ENCODE assay signal across 10 mouse cellular contexts in the genomic region with DNA sequence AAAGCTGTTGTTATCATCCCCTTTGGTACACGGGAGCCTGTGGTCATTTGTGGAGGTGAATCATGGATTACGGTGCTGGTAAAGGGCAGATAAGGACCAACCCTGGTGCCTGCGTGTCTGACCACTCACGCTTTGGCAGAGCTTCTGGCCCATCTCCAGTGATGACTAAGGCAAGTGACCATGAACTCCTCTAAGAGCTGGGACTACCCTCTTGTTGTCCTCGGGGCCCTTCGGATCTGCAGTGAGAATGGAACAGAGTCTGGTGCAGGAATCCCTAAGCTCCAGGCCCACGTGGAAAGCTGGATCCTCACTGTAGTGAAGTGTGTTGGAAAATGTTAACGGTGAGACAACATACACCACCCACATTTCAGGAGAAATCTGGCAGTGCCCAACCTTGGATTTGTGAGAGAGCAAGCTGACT. TPM values are rescaled to one million over a fixed set of nuclear protein-coding genes. Genes with fewer than 3 reads are reported as not detected.
A peak's percentile ranks its signal among the peaks of the same experiment; 100 is the strongest.
DNase-seq lines count a peak whose midpoint lies in the region; ATAC-seq and TF ChIP-seq lines count a peak whose summit lies in the region.
"Had no signal": no experiment of that assay in that cellular context is flagged by ENCODE, and none has a peak within 500 bp of the region (broad histone marks: within the 10 kb centered on the region; RNA-seq: fewer than 3 reads in every experiment).

No protein-coding gene starts in this region.

- H3K9me3 ChIP-seq in liver, embryonic 11.5 days (ENCODE audit: control insufficient read depth, low read length): no peaks in the 10 kb centered on the region
- H3K9me3 ChIP-seq in forebrain, embryonic 14.5 days (replicated peaks; ENCODE audit: control insufficient read depth, low read length): no peaks in the 10 kb centered on the region
- H3K9me3 ChIP-seq: limb, embryonic 15.5 days had no signal

- no peaks in the 10 kb centered on the region for H3K79me2 ChIP-seq in liver, adult 2 months (ENCODE audit: control insufficient read depth, insufficient read depth, low read length)

- H3K9ac ChIP-seq in liver, adult 2 months (ENCODE audit: low read depth, low read length): peak overlapping the region; percentile 32
- no peak overlapping the region for H3K9ac ChIP-seq in liver, embryonic 11.5 days (ENCODE audit: low read depth, low read length)
- H3K9ac ChIP-seq in forebrain, embryonic 14.5 days (ENCODE audit: low read length): no peak overlapping the region
- H3K9ac ChIP-seq: limb, embryonic 15.5 days had no signal

- no peak for TF ChIP-seq CTCF in liver, adult 2 months (IDR thresholded peaks at IDR 0.05; ENCODE audit: low read depth, low read length)

- H3K4me3 ChIP-seq in liver, adult 2 months (ENCODE audit: insufficient read depth, low read depth, low read length): no peak overlapping the region
- H3K4me3 ChIP-seq in liver, embryonic 11.5 days (ENCODE audit: low read depth, low read length): no peak overlapping the region
- H3K4me3 ChIP-seq in forebrain, embryonic 14.5 days (ENCODE audit: low read depth, low read length): no peak overlapping the region
- H3K4me3 ChIP-seq: limb, embryonic 15.5 days had no signal

- H3K36me3 ChIP-seq in liver, adult 2 months (ENCODE audit: control insufficient read depth, insufficient read depth, low read length): no peaks in the 10 kb centered on the region
- no peaks in the 10 kb centered on the region for H3K36me3 ChIP-seq in liver, embryonic 11.5 days (ENCODE audit: control insufficient read depth, insufficient read depth, low read length)
- no peaks in the 10 kb centered on the region for H3K36me3 ChIP-seq in forebrain, embryonic 14.5 days (ENCODE audit: control insufficient read depth, insufficient read depth, low read length)
- H3K36me3 ChIP-seq: limb, embryonic 15.5 days had no signal

- no peak for TF ChIP-seq POLR2A in liver, adult 2 months (IDR thresholded peaks at IDR 0.05; ENCODE audit: extremely low read depth, insufficient read depth, low read length)

- ATAC-seq in liver, embryonic 11.5 days (replicated peaks; ENCODE audit: low FRiP score): no peak
- no peak for ATAC-seq in megakaryocyte-erythroid progenitor cell, adult 5-6 weeks (replicated peaks; ENCODE audit: low FRiP score, low TSS enrichment, poor library complexity, severe bottlenecking)
- no peak for ATAC-seq in granulocyte monocyte progenitor cell, adult 5-6 weeks (replicated peaks; ENCODE audit: poor library complexity, severe bottlenecking)
- ATAC-seq in forebrain, embryonic 14.5 days: no peak

- H3K4me2 ChIP-seq in liver, embryonic 11.5 days: no peak overlapping the region
- no peak overlapping the region for H3K4me2 ChIP-seq in forebrain, embryonic 14.5 days (ENCODE audit: low read length)
- H3K4me2 ChIP-seq: limb, embryonic 15.5 days had no signal

- H3K27me3 ChIP-seq in liver, adult 2 months (ENCODE audit: control insufficient read depth, insufficient read depth, low read length): no peaks in the 10 kb centered on the region
- H3K27me3 ChIP-seq in liver, embryonic 11.5 days (replicated peaks; ENCODE audit: control insufficient read depth, insufficient read depth, low read length): no peaks in the 10 kb centered on the region
- H3K27me3 ChIP-seq in forebrain, embryonic 14.5 days (replicated peaks; ENCODE audit: control insufficient read depth, insufficient read depth, low read length): no peaks in the 10 kb centered on the region
- H3K27me3 ChIP-seq: limb, embryonic 15.5 days had no signal

- H3K27ac ChIP-seq in liver, adult 2 months (replicated peaks; ENCODE audit: insufficient read depth, low read depth, low read length): peak overlapping the region; percentile 59
- H3K27ac ChIP-seq in liver, embryonic 11.5 days (ENCODE audit: low read depth, low read length): no peak overlapping the region
- H3K27ac ChIP-seq in forebrain, embryonic 14.5 days (ENCODE audit: low read depth, low read length): no peak overlapping the region
- H3K27ac ChIP-seq: limb, embryonic 15.5 days had no signal

- intact Hi-C loops in heart, postnatal 14 days (cut with DNase I): no loop called here

- WGBS in liver, adult 2 months: 14% methylated on average over 8 of the region's 8 CpGs
- 70% methylated on average over 8 of the region's 8 CpGs for WGBS in liver, embryonic 11.5 days
- 91% methylated on average over 8 of the region's 8 CpGs for WGBS in forebrain, embryonic 14.5 days

- peak; percentile 92 for DNase-seq in liver, adult 2 months (ENCODE audit: extremely low read depth, low read depth, low spot score)
- no peak for DNase-seq in liver, embryonic 11.5 days (ENCODE audit: low spot score)
- peak; percentile 70 for DNase-seq in cerebellum, adult 11-12 months
- DNase-seq in heart, postnatal 14 days: peak; percentile 23 to 43
- peak; percentile 33 for DNase-seq in ovary, postnatal 36 days (ENCODE audit: low spot score)
- no peak for DNase-seq in forebrain, embryonic 14.5 days (ENCODE audit: low spot score)

- H3K4me1 ChIP-seq in liver, adult 2 months (ENCODE audit: control insufficient read depth, insufficient read depth, low read length): peaks cover 2% of the 10 kb centered on the region; the same call in 1 of the 2 replicates
- H3K4me1 ChIP-seq in liver, embryonic 11.5 days (replicated peaks; ENCODE audit: control insufficient read depth, insufficient read depth, low read length): no peaks in the 10 kb centered on the region
- no peaks in the 10 kb centered on the region for H3K4me1 ChIP-seq in forebrain, embryonic 14.5 days (ENCODE audit: control insufficient read depth, insufficient read depth, low read length)
- H3K4me1 ChIP-seq: limb, embryonic 15.5 days had no signal

RNA-seq across cellular contexts. Expression of gene Nrn1, which starts 38.6 kb away (rescaled TPM):
- 219 and 292 TPM in 2 replicates for total RNA-seq in liver, adult 2 months (2014; rRNA removed)
- 213 and 233 TPM in 2 replicates for polyA plus RNA-seq in liver, adult 2 months (2012; rRNA removed)
- 6.4 and 6.9 TPM in 2 replicates for polyA plus RNA-seq in liver, embryonic 11.5 days (2014; fragmentation: Nextera tagmentation; extraction: Ambion mirVana)
- total RNA-seq in heart, postnatal 14 days (2021): 1 to 10 TPM; 1.3 to 1.7 TPM
- not detected in 2 replicates for total RNA-seq in megakaryocyte-erythroid progenitor cell, adult 5-6 weeks (2014; fragmentation: Nextera tagmentation)
- not detected in 2 replicates for total RNA-seq in megakaryocyte-erythroid progenitor cell, adult 5-6 weeks (2017)
- not detected in 2 replicates for total RNA-seq in granulocyte monocyte progenitor cell, adult 5-6 weeks (2014; fragmentation: Nextera tagmentation)
- not detected in 2 replicates for total RNA-seq in granulocyte monocyte progenitor cell, adult 5-6 weeks (2017)
- 56.5 and 58.6 TPM in 2 replicates for polyA plus RNA-seq in forebrain, embryonic 14.5 days (2014; fragmentation: Nextera tagmentation; extraction: Ambion mirVana)
- total RNA-seq: MEL had no signal

Comparison
In these comparisons a context has a peak if more than half of its experiments do, and no peak if none do; other contexts are left out.
1. DNase-seq: peak in liver, adult 2 months (single experiment), cerebellum, adult 11-12 months (single experiment), heart, postnatal 14 days (2 of 2) and ovary, postnatal 36 days (single experiment); none in liver, embryonic 11.5 days (single experiment) and forebrain, embryonic 14.5 days (single experiment).
2. RNA of gene Nrn1, which starts 38.6 kb away (total RNA-seq): 219 to 292 TPM in liver, adult 2 months; 1.3 to 1.7 TPM in heart, postnatal 14 days, not detected in megakaryocyte-erythroid progenitor cell, adult 5-6 weeks and not detected in granulocyte monocyte progenitor cell, adult 5-6 weeks; every median in the first group is over 10 times any median in the second.